Mouse (Mus musculus) forebrain, embryonic 12.5 days (tissue): ENCODE results near the gene Thsd7a. TPM values are rescaled to one million over a fixed set of nuclear protein-coding genes. Genes with fewer than 3 reads are reported as not detected.

ENCODE experiments used
- ATAC-seq: fragments of 200-750 bp; cut with Nextera tagmentation; 2 replicates; pipeline ENCODE4 v1.8.0; 2017; ENCODE audit warnings: moderate TSS enrichment; ENCODE audit not compliant: low FRiP score
- H3K27ac ChIP-seq: fragments of 300-500 bp; sonication (generic); 2 replicates; pipeline ENCODE4 v1.5.1; 2016; ENCODE audit warnings: mild to moderate bottlenecking
- H3K27me3 ChIP-seq: fragments of 300-500 bp; sonication (generic); 2 replicates; pipeline ENCODE4 v1.6.1; 2016; ENCODE audit warnings: mild to moderate bottlenecking
- H3K36me3 ChIP-seq: fragments of 300-500 bp; sonication (generic); replicated peaks from 2 replicates; pipeline ENCODE4 v1.6.1; 2016; ENCODE audit warnings: mild to moderate bottlenecking
- H3K4me1 ChIP-seq: fragments of 300-500 bp; sonication (generic); 2 replicates; pipeline ENCODE4 v1.6.1; 2016
- H3K4me2 ChIP-seq: fragments of 300-500 bp; sonication (generic); 2 replicates; pipeline ENCODE4 v1.6.1; 2016; ENCODE audit warnings: mild to moderate bottlenecking, moderate library complexity
- H3K4me3 ChIP-seq: fragments of 300-500 bp; sonication (generic); replicated peaks from 2 replicates; pipeline ENCODE4 v1.5.1; 2016; ENCODE audit warnings: mild to moderate bottlenecking
- H3K9ac ChIP-seq: fragments of 300-500 bp; sonication (generic); 2 replicates; pipeline ENCODE4 v1.6.1; 2016; ENCODE audit warnings: mild to moderate bottlenecking
- H3K9me3 ChIP-seq: fragments of 300-500 bp; sonication (generic); 2 replicates; pipeline ENCODE4 v1.6.1; 2016
- WGBS: fragments of 180-500 bp; shearing (Covaris S2); methylation state at CpG from one replicate; pipeline ENCODE4 v1.1.7; 2016; 5-methylcytosine and 5-hydroxymethylcytosine counted together
- polyA plus RNA-seq: library from polyadenylated mRNA; unstranded; fragments of >200 nt; fragmentation: Nextera tagmentation; extraction: Ambion mirVana; gene quantifications from 2 replicates; pipeline ENCODE4 v1.2.1, GENCODE M21; 2016

Thsd7a gene
- polyA plus RNA-seq, 1 experiment from 2014 or later = 12.3 TPM

DNA sequence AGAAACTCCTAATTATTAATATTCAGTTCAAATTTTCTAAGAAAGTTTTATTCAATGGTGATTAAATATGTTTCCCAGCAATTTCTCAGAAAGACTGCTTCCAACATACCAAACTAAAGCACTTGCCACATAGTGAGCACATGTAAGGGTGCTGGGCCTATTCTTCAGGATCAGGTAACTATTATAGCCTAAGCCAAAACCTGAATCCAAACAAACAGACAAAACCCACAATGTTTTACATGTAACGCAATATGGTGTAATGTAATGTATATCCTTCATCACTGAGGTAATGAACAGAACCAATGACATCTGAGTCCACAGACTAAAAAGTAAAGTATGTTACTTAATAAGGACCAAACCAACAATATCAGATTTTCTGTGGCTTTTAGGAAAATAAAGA lies 346.2 kb downstream of the Thsd7a start:
- Histone ChIP-seq H3K27me3 (no peaks in the 10 kb centered on the region), H3K4me2 (no peak overlapping the region), H3K9ac (no peak overlapping the region), H3K36me3 (no peaks in the 10 kb centered on the region), H3K4me1 (no peaks in the 10 kb centered on the region), H3K27ac (no peak overlapping the region), H3K9me3 (no peaks in the 10 kb centered on the region), H3K4me3 (no peak overlapping the region)
- 100% methylated on average over 1 of the region's 1 CpGs for WGBS
- ATAC-seq = no peak

DNA sequence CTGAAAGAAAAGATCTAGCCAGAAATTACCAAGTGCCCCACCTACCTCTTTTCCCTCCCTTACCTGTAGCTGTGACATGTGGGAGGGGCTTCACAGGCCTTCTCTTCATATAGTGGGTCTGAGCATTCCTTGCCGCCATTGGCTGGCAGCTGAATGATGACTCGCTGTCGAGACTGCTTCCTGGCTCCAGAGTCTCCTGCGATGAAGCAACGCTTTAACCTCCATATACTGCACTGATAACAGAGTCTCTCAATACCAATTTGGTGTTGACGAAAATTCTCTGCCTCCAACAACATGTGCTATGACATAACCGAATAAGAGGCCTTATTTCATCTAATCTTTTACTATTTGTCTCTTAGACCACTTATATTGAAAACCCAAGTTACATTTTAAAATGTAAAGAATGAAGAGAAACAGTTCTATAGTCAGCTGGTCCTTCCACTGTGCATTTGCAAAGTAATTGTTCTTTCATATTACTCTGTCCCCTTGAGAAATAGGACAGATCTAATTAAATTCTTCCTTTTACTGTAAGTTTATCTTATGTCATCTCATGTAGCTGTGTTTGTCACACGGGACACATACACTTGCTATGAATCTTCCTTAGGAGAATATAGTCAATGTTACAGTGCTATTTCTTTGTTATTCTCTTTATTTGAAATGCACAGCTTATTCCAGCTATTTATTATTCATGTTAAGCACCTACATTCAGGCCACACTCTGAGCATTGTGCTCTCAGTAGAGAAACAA lies 351.3 kb downstream of the Thsd7a start:
- no peak overlapping the region for H3K9ac ChIP-seq
- no peak for ATAC-seq
- H3K27ac ChIP-seq = no peak overlapping the region
- H3K4me1 ChIP-seq = no peaks in the 10 kb centered on the region
- WGBS = 93% methylated on average over 8 of the region's 8 CpGs
- no peak overlapping the region for H3K4me3 ChIP-seq
- no peaks in the 10 kb centered on the region for H3K27me3 ChIP-seq
- H3K9me3 ChIP-seq = no peaks in the 10 kb centered on the region
- H3K36me3 ChIP-seq = no peaks in the 10 kb centered on the region
- H3K4me2 ChIP-seq = no peak overlapping the region

DNA sequence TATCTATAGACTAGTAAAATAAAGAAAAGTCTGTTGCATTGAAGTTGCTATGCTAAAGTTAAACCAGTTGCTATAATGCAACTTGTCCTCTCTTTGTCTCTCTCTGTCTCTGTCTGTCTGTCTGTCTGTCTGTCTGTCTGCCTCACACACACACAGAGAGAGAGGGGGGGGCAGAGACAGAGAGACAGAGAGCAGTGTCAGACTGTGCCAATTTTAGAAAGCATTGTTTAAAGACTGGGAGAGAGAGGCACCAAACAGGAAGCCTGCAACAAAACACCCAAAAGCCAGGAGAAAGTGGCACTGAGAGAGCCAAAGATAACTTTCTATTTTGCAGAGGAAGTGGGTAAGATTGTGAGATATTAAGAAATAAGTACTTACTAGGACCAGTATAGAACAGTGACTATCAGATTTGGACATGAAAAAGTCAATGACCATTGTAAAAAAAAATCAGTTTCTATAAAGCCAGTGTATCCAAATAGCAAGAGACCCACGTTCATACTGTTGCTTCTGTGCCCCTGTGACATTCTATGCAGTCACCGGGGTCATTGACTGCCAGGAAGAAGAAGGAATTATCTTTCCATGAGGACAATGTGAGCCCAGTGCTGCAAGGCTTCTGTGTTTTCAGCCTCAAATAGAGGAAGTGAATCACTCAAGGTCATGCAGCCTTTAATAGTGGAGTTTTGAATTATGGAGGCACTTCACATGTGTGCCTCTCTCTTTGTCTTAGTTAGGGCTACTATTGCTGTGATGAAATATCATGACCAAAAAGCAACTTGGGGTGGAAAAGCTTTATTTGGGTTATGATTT lies 355.4 kb downstream of the Thsd7a start:
- Histone ChIP-seq H3K4me2 (no peak overlapping the region), H3K4me1 (no peaks in the 10 kb centered on the region), H3K9me3 (no peaks in the 10 kb centered on the region), H3K9ac (no peak overlapping the region), H3K36me3 (no peaks in the 10 kb centered on the region), H3K27ac (no peak overlapping the region), H3K4me3 (no peak overlapping the region), H3K27me3 (no peaks in the 10 kb centered on the region)
- ATAC-seq = no peak
- 72% methylated on average over 2 of the region's 2 CpGs for WGBS

GRCm38 (mm10) chr6:12386731-12387130 lies 362.5 kb downstream of the Thsd7a start:
- Histone ChIP-seq H3K4me1 (no peaks in the 10 kb centered on the region), H3K27me3 (no peaks in the 10 kb centered on the region), H3K9me3 (no peaks in the 10 kb centered on the region), H3K9ac (no peak overlapping the region), H3K4me2 (no peak overlapping the region), H3K4me3 (no peak overlapping the region), H3K27ac (no peak overlapping the region), H3K36me3 (no peaks in the 10 kb centered on the region)
- no peak for ATAC-seq
- 93% methylated on average over 1 of the region's 1 CpGs for WGBS

GRCm38 (mm10) chr6:12385591-12385990 lies 363.6 kb downstream of the Thsd7a start:
- no peaks in the 10 kb centered on the region for H3K9me3 ChIP-seq
- H3K4me1 ChIP-seq = no peaks in the 10 kb centered on the region
- H3K36me3 ChIP-seq = no peaks in the 10 kb centered on the region
- ATAC-seq = no peak
- 87% methylated on average over 3 of the region's 3 CpGs for WGBS
- no peak overlapping the region for H3K4me2 ChIP-seq
- H3K27ac ChIP-seq = no peak overlapping the region
- H3K9ac ChIP-seq = no peak overlapping the region
- H3K27me3 ChIP-seq = no peaks in the 10 kb centered on the region
- no peak overlapping the region for H3K4me3 ChIP-seq

DNA sequence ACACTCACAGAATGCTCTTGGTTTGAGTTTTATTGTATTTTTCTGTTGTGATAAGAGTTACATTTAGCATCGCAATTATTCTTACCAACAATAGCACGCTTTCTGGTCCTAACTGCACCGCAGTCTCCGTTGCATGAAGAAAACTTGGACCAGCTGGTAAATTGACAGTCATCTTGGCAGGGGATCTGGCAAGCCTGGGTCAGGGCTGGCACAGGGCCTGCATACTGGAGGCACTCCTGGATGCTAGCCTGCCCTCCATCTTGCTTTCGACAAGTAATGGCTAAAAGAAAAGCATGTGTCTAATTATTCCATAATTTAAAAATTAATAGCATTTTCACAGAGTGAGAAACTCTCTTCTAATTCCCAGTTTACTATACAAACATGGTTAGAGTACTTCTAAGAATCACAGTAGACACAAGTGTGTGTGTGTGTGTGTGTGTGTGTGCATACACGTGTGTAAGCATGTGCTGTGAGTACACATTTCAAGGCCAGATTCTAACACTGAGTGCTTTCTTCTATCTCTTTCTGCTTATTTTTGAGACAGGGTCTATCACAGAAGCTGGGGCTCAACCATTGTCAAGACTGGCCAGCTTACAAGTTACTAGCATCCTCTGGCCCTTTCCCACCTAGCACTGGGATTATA lies 368.0 kb downstream of the Thsd7a start:
- no peaks in the 10 kb centered on the region for H3K27me3 ChIP-seq
- H3K9ac ChIP-seq = no peak overlapping the region
- ATAC-seq = no peak
- H3K9me3 ChIP-seq = no peaks in the 10 kb centered on the region
- WGBS = 85% methylated on average over 6 of the region's 6 CpGs
- no peak overlapping the region for H3K4me2 ChIP-seq
- no peaks in the 10 kb centered on the region for H3K36me3 ChIP-seq
- H3K4me1 ChIP-seq = no peaks in the 10 kb centered on the region
- no peak overlapping the region for H3K27ac ChIP-seq
- H3K4me3 ChIP-seq = no peak overlapping the region

GRCm38 (mm10) chr6:12380717-12381116 lies 368.5 kb downstream of the Thsd7a start:
- Histone ChIP-seq H3K9ac (no peak overlapping the region), H3K27me3 (no peaks in the 10 kb centered on the region), H3K4me2 (no peak overlapping the region), H3K4me3 (no peak overlapping the region), H3K9me3 (no peaks in the 10 kb centered on the region), H3K36me3 (no peaks in the 10 kb centered on the region), H3K27ac (no peak overlapping the region), H3K4me1 (no peaks in the 10 kb centered on the region)
- ATAC-seq = no peak
- WGBS = 88% methylated on average over 2 of the region's 2 CpGs

GRCm38 (mm10) chr6:12358737-12359136 lies 390.5 kb downstream of the Thsd7a start:
- Histone ChIP-seq H3K4me2 (no peak overlapping the region), H3K9ac (no peak overlapping the region), H3K4me3 (no peak overlapping the region), H3K27ac (no peak overlapping the region), H3K36me3 (no peaks in the 10 kb centered on the region), H3K4me1 (no peaks in the 10 kb centered on the region), H3K27me3 (no peaks in the 10 kb centered on the region), H3K9me3 (no peaks in the 10 kb centered on the region)
- WGBS = 83% methylated on average over 2 of the region's 2 CpGs
- no peak for ATAC-seq

GRCm38 (mm10) chr6:12353573-12353972 lies 395.6 kb downstream of the Thsd7a start:
- no peak for ATAC-seq
- Histone ChIP-seq H3K4me3 (no peak overlapping the region), H3K9me3 (no peaks in the 10 kb centered on the region), H3K27ac (no peak overlapping the region), H3K27me3 (no peaks in the 10 kb centered on the region), H3K4me2 (no peak overlapping the region), H3K4me1 (no peaks in the 10 kb centered on the region; the same call in 1 of the 2 replicates), H3K36me3 (no peaks in the 10 kb centered on the region), H3K9ac (no peak overlapping the region)
- 81% methylated on average over 2 of the region's 2 CpGs for WGBS

GRCm38 (mm10) chr6:12352165-12352719 lies 397.0 kb downstream of the Thsd7a start:
- no peaks in the 10 kb centered on the region; the same call in 1 of the 2 replicates for H3K4me1 ChIP-seq
- H3K27me3 ChIP-seq = no peaks in the 10 kb centered on the region
- no peaks in the 10 kb centered on the region for H3K9me3 ChIP-seq
- H3K9ac ChIP-seq = no peak overlapping the region
- WGBS = 73% methylated on average over 9 of the region's 9 CpGs
- ATAC-seq = no peak; the same call in 1 of the 2 replicates
- no peak overlapping the region for H3K4me3 ChIP-seq
- H3K27ac ChIP-seq = no peak overlapping the region
- no peaks in the 10 kb centered on the region for H3K36me3 ChIP-seq
- H3K4me2 ChIP-seq = no peak overlapping the region

- Histone ChIP-seq H3K4me1 (no peaks in the 10 kb centered on the region; the same call in 1 of the 2 replicates), H3K4me2 (no peak overlapping the region), H3K9me3 (no peaks in the 10 kb centered on the region), H3K4me3 (no peak overlapping the region), H3K27me3 (no peaks in the 10 kb centered on the region), H3K27ac (no peak overlapping the region), H3K9ac (no peak overlapping the region), H3K36me3 (no peaks in the 10 kb centered on the region)
- 0 out of 2 replicates have a peak, but pooled peaks have one; percentile 12 for ATAC-seq
- 48% methylated on average over 5 of the region's 5 CpGs for WGBS
Observed at GRCm38 (mm10) chr6:12350753-12351152, 398.5 kb downstream of the Thsd7a start.

DNA sequence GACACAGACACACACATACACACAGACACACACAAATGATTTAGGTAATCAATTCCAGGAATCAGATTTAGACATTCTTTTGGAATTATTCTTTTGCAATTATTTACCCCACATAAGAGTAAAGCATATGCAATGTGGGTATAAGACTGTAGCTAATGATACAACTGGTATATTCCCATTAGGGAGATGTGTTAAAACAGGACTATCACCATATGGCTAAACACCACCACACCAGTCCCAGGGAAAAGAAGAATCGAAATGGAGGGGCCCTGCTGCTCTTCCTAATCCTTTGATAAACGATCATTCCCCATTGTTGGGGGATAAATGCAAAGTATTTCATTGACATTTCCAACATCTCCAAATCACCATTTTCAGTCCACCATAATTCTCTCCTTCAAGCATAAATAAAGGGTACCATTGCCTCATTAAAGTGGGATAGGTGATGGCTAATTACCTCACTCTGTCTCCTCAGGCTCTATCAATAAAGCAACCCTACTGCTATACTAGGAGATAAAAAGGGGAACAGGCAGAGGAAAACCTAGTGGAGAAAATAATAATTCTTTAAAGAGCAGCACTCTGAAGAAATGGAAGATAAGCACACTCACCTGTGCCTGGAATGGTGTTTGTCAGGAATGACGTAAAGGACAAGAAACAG lies 400.0 kb downstream of the Thsd7a start:
- ATAC-seq = no peak
- H3K27ac ChIP-seq = no peak overlapping the region
- H3K4me1 ChIP-seq = no peaks in the 10 kb centered on the region; the same call in 1 of the 2 replicates
- no peaks in the 10 kb centered on the region for H3K9me3 ChIP-seq
- H3K4me3 ChIP-seq = no peak overlapping the region
- no peaks in the 10 kb centered on the region for H3K27me3 ChIP-seq
- WGBS = 56% methylated on average over 3 of the region's 3 CpGs
- H3K36me3 ChIP-seq = no peaks in the 10 kb centered on the region
- H3K4me2 ChIP-seq = no peak overlapping the region
- no peak overlapping the region for H3K9ac ChIP-seq
